Mouse (Mus musculus) heart, postnatal 0 days (tissue): Measurements from ENCODE around the gene Atp1a3. TPM values are rescaled to one million over a fixed set of nuclear protein-coding genes. Genes with fewer than 3 reads are reported as not detected.

ENCODE experiments used
- ATAC-seq: fragments of 200-750 bp; cut with Nextera tagmentation; 2 replicates; pipeline ENCODE4 v1.8.0; 2017; ENCODE audit warnings: low read depth, moderate number of reproducible peaks, moderate library complexity; ENCODE audit not compliant: insufficient read depth
- DNase-seq: peaks from one replicate; pipeline ENCODE4 v3.0.0-alpha.2; 2016; ENCODE audit warnings: low spot score
- H3K27ac ChIP-seq: fragments of 300-500 bp; sonication (generic); 2 replicates; pipeline ENCODE4 v1.5.1; 2014; ENCODE audit warnings: low read depth, mild to moderate bottlenecking
- H3K27me3 ChIP-seq: fragments of 300-500 bp; sonication (generic); 2 replicates; pipeline ENCODE4 v1.6.1; 2014; ENCODE audit warnings: low read length, mixed read lengths; ENCODE audit not compliant: control insufficient read depth, insufficient read depth
- H3K36me3 ChIP-seq: fragments of 300-500 bp; sonication (generic); replicated peaks from 2 replicates; pipeline ENCODE4 v1.6.1; 2014; ENCODE audit warnings: low read length, mixed read lengths; ENCODE audit not compliant: control insufficient read depth, insufficient read depth
- H3K4me1 ChIP-seq: fragments of 300-500 bp; sonication (generic); 2 replicates; pipeline ENCODE4 v1.6.1; 2014; ENCODE audit warnings: antibody characterized with exemption; ENCODE audit not compliant: control insufficient read depth, insufficient read depth
- H3K4me2 ChIP-seq: fragments of 300-500 bp; sonication (generic); 2 replicates; pipeline ENCODE4 v1.6.1; 2014; ENCODE audit warnings: low read depth, mild to moderate bottlenecking, low read length, moderate library complexity
- H3K4me3 ChIP-seq: fragments of 300-500 bp; sonication (generic); 2 replicates; pipeline ENCODE4 v1.5.1; 2014; ENCODE audit warnings: low read depth, low read length
- H3K9ac ChIP-seq: fragments of 300-500 bp; sonication (generic); replicated peaks from 2 replicates; pipeline ENCODE4 v1.6.1; 2014; ENCODE audit warnings: low read depth, low read length, mixed read lengths
- H3K9me3 ChIP-seq: fragments of 300-500 bp; sonication (generic); replicated peaks from 2 replicates; pipeline ENCODE4 v1.6.1; 2016; ENCODE audit warnings: low read length; ENCODE audit not compliant: control insufficient read depth
- CTCF ChIP-seq: IDR thresholded peaks from 2 replicates; pipeline ENCODE4 v1.5.1; 2016; ENCODE audit warnings: antibody characterized with exemption, control low read depth, low read depth
- EP300 ChIP-seq: IDR thresholded peaks from 2 replicates; pipeline ENCODE4 v1.6.1; 2016; ENCODE audit warnings: antibody characterized with exemption, low read depth
- WGBS: fragments of 180-500 bp; shearing (Covaris S2); extraction: QIAGEN DNeasy Blood & Tissue Kit; methylation state at CpG from one replicate; pipeline ENCODE4 v1.1.7; 2014; 5-methylcytosine and 5-hydroxymethylcytosine counted together
- polyA plus RNA-seq: library from polyadenylated mRNA; unstranded; fragments of >200 nt; fragmentation: Nextera tagmentation; extraction: Ambion mirVana; gene quantifications from 2 replicates; pipeline ENCODE4 v1.2.1, GENCODE M21; 2015
- total RNA-seq: library from RNA; depleted of rRNA; stranded (reverse); fragments of >200 nt; gene quantifications from 2 replicates; pipeline ENCODE4 v1.2.3, GENCODE M21; 2014; ENCODE audit warnings: low replicate concordance

The Atp1a3 gene
- total and polyA plus RNA-seq, 2 experiments from 2014 or later: 0.04 to 0.12 TPM

GRCm38 (mm10) chr7:24985799-24986198, 20.0 kb downstream of the Atp1a3 start:
- Histone ChIP-seq H3K4me2 (no peak overlapping the region), H3K4me3 (no peak overlapping the region), H3K4me1 (no peaks in the 10 kb centered on the region), H3K9me3 (no peaks in the 10 kb centered on the region), H3K36me3 (no peaks in the 10 kb centered on the region), H3K27ac (no peak overlapping the region), H3K9ac (no peak overlapping the region), H3K27me3 (no peaks in the 10 kb centered on the region)
- WGBS: 66% methylated on average over 5 of the region's 5 CpGs
- TF ChIP-seq EP300 (no peak), CTCF (no peak)
- DNase-seq: no peak
- ATAC-seq: no peak

GRCm38 (mm10) chr7:24984307-24984706, 21.5 kb downstream of the Atp1a3 start:
- Histone ChIP-seq H3K36me3 (no peaks in the 10 kb centered on the region), H3K4me1 (no peaks in the 10 kb centered on the region), H3K9me3 (no peaks in the 10 kb centered on the region), H3K4me2 (no peak overlapping the region), H3K9ac (no peak overlapping the region), H3K27me3 (no peaks in the 10 kb centered on the region), H3K4me3 (no peak overlapping the region), H3K27ac (no peak overlapping the region)
- 81% methylated on average over 2 of the region's 2 CpGs for WGBS
- no peak for ATAC-seq
- no peak for TF ChIP-seq EP300
- no peak for TF ChIP-seq CTCF
- DNase-seq: no peak

DNA sequence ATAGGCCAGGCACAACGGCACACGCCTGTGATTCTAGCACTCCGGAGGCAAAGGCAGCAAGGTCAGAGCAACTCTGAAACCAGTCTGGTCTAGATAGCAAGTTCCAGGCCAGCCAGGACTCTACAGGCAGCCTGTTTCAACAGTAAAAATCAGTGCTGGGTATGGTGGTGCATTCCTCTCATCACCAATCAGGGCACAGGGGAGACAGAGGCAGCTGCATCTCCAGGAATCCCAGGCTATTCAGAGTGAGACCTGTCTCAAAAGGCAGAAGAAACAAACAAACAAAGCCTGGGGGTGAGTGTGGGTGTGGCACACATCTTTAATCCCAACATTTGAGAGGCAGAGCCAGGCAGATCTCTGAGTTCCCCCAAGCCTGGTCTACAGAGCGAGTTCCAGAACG, 22.4 kb downstream of the Atp1a3 start:
- no peak overlapping the region for H3K4me3 ChIP-seq
- no peak overlapping the region for H3K9ac ChIP-seq
- H3K27me3 ChIP-seq: no peaks in the 10 kb centered on the region
- no peaks in the 10 kb centered on the region for H3K36me3 ChIP-seq
- no peak overlapping the region for H3K27ac ChIP-seq
- no peaks in the 10 kb centered on the region for H3K4me1 ChIP-seq
- no peak for TF ChIP-seq EP300
- no peak for TF ChIP-seq CTCF
- no peak for ATAC-seq
- 74% methylated on average over 5 of the region's 5 CpGs for WGBS
- no peak for DNase-seq
- H3K9me3 ChIP-seq: no peaks in the 10 kb centered on the region
- no peak overlapping the region for H3K4me2 ChIP-seq

- H3K27ac ChIP-seq: no peak overlapping the region
- no peak overlapping the region for H3K4me3 ChIP-seq
- no peak overlapping the region for H3K9ac ChIP-seq
- DNase-seq (no peak), ATAC-seq (no peak)
- H3K36me3 ChIP-seq: no peaks in the 10 kb centered on the region
- no peaks in the 10 kb centered on the region for H3K9me3 ChIP-seq
- H3K4me2 ChIP-seq: no peak overlapping the region
- no peaks in the 10 kb centered on the region for H3K27me3 ChIP-seq
- 67% methylated on average over 7 of the region's 7 CpGs for WGBS
- no peaks in the 10 kb centered on the region for H3K4me1 ChIP-seq
- TF ChIP-seq EP300: no peak
- no peak for TF ChIP-seq CTCF
These were observed 25.3 kb downstream of the Atp1a3 start for GRCm38 (mm10) chr7:24980439-24980838.

- WGBS: 74% methylated on average over 7 of the region's 7 CpGs
- ATAC-seq: no peak
These were observed 27.0 kb downstream of the Atp1a3 start for GRCm38 (mm10) chr7:24978781-24979180.

DNA sequence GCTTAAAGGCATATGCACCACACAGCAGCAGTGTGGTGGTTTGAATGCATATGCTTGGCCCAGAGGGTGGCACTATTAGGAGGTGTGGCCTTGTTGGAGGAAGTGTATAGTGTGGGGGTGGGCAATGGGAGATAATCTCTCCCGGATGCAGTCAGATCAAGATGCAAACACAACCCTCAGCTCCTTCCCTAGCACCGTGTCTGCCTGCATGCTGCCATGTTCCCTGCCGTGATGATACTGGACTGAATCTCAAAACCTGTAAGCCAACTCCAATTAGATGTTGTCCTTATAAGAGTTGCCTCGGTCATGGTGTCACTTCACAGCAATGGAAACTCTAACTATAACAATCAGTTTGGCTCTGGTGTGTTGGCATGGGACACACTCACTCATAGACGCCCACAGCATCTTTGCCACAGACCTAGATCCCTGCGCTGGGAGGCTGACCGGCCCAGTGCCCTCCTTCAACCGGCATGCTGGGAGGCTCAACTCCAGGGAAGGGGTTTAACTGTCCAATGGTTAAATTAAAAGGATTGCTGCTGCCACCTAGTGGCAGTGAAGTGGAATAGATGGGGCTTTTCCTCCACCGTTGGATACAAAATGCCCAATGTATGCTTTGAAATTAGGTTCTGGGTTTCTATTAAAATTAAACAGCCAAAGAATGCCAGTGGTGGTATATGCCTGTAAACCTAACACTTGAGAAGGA, 30.7 kb downstream of the Atp1a3 start:
- Histone ChIP-seq H3K9ac (no peak overlapping the region), H3K9me3 (no peaks in the 10 kb centered on the region), H3K36me3 (peaks cover 5% of the 10 kb centered on the region), H3K4me1 (no peaks in the 10 kb centered on the region), H3K4me2 (no peak overlapping the region), H3K27me3 (no peaks in the 10 kb centered on the region), H3K27ac (no peak overlapping the region), H3K4me3 (no peak overlapping the region)
- peak; percentile 66 for DNase-seq
- no peak for ATAC-seq
- no peak for TF ChIP-seq EP300
- peak; percentile 66 for TF ChIP-seq CTCF
- WGBS: 28% methylated on average over 9 of the region's 9 CpGs

More at GRCm38 (mm10) chr7:24978781-24979180, 27.0 kb downstream of the Atp1a3 start:
- H3K9me3 ChIP-seq: no peaks in the 10 kb centered on the region
- H3K4me1 ChIP-seq: no peaks in the 10 kb centered on the region
- no peak overlapping the region for H3K4me3 ChIP-seq
- H3K36me3 ChIP-seq: no peaks in the 10 kb centered on the region
- no peak overlapping the region for H3K9ac ChIP-seq
- H3K4me2 ChIP-seq: no peak overlapping the region
- TF ChIP-seq EP300 (no peak), CTCF (no peak)
- no peak overlapping the region for H3K27ac ChIP-seq
- DNase-seq: no peak
- no peaks in the 10 kb centered on the region for H3K27me3 ChIP-seq
